Mouse (Mus musculus) liver, adult 2 months (tissue): ENCODE data around the gene Plpp1.

ENCODE experiments used
- CTCF ChIP-seq: fragments of 200-500 bp; IDR thresholded peaks from 2 replicates; pipeline ENCODE4 v1.5.1; 2011; ENCODE audit warnings: low read depth, low read length, control low read depth
- POLR2A ChIP-seq: fragments of 200-500 bp; IDR thresholded peaks from 2 replicates; pipeline ENCODE4 v1.6.1; 2011; ENCODE audit warnings: low read length, control low read depth; ENCODE audit not compliant: insufficient read depth; ENCODE audit errors: extremely low read depth

GRCm38 (mm10) chr13:112840241-112841087 is 39.9 kb downstream of the Plpp1 start:
- TF ChIP-seq CTCF (no peak), POLR2A (no peak)
